Mouse (Mus musculus) myocyte (in vitro differentiated cells): ENCODE measurements around the gene Adipoq.

ENCODE experiments used
- POLR2A ChIP-seq: IDR thresholded peaks from one replicate; pipeline ENCODE4 v1.6.1; 2011; ENCODE audit warnings: low read depth, mild to moderate bottlenecking, control low read depth, moderate library complexity; ENCODE audit not compliant: insufficient read length
- TCF12 ChIP-seq: IDR thresholded peaks from one replicate; pipeline ENCODE4 v1.6.1; 2011; ENCODE audit warnings: mild to moderate bottlenecking, control low read depth; ENCODE audit not compliant: poor library complexity, insufficient read depth, severe bottlenecking

DNA sequence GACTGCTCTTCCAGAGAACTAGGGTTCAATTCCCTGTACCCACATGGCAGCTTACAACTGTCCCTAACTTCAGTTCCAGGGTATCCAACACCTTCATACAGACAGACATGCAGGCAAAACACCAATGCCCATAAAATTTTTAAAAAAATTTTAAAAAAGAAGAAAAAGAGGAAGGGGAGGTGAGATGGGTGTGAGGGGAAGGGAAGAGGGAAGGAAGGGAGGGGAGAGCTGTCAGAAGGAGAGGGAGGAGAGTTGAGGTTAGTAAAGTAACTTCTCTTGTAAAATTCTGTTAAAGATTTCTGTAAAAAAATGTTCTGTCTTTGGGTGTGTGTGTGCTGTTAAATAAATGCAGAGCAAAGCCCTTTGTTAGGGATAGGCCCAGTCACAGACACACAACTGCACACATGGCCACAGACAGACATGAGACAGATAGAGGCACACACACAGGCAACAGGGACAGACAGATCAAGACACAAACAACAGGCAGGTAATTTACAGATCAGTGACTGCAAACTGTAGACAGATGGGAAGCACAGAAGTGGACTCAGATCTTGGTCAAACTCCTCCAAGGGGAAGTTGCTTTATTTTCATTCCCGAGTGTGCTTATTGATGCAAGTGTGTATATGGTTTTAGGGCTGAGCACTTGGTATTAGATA is 35.7 kb downstream of the Adipoq start:
- TF ChIP-seq POLR2A (no peak), TCF12 (no peak)
